Mouse (Mus musculus) left cerebral cortex, adult 11 months (tissue): Measurements from ENCODE around the gene Cluap1.

Experiments used
- DNase-seq: peaks from one replicate; pipeline ENCODE4 v3.0.0; 2022; ENCODE audit warnings: low spot score

Gene Cluap1

GRCm38 (mm10) chr16:3908537-3909111 is at the start of gene Cluap1, which contains the start of gene 1700037C18Rik:
Gene Cluap1, plus strand, starts transcription at chr16:3908801.
Gene 1700037C18Rik, minus strand, starts transcription at chr16:3908689.
- DNase-seq, result peak; percentile 92

- no peak for DNase-seq
Measured at GRCm38 (mm10) chr16:3859254-3859653, 49.3 kb upstream of the Cluap1 start.

- DNase-seq, result no peak
Measured at GRCm38 (mm10) chr16:3871815-3872214, 36.8 kb upstream of the Cluap1 start.

DNA sequence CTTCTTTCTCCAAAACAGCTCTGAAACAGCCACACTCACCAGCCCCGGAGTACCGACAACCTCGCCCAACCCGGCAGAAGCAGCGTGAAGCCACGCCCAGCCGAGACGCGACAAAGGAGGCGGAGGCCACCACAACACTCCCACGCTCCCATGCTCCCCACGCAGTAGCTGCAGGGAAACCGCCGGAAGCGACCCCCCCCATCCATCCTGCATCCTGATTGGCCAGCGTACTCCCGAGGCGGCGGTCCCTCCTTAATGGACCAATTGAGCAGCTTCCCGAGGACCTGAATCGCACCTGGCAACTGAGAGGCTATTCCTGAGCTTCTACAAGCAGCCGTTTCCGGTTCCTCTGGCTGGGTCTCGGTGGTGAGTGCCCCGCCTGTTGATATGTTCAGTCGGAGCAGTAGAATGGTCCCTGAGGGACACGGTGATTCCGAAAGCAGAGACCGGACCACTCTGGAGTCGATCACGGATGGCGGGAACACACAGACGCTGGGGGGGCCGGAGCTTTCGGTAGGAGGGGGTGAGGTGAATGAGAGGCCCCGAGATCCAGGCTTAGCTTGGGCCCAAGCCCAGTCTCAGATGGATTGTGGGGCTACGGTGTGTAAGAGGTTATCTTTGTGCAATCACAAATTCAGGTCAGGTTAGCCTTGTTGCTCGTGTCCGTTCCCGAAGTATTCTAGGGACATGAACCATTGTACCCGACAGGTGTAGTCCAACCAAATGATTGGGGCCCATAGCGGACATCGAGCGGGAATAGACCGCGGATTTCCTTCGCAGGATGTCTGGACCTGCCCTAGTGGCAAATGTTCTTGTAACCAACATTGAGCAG is 36.2 kb upstream of the Cluap1 start, which contains the start of gene Naa60:
Gene Naa60 (plus strand): TSS at position 160 of the 832 bp plus-strand sequence.
- DNase-seq, result peak; percentile 77

GRCm38 (mm10) chr16:3876346-3876745 is 32.3 kb upstream of the Cluap1 start:
- DNase-seq, result no peak

DNA sequence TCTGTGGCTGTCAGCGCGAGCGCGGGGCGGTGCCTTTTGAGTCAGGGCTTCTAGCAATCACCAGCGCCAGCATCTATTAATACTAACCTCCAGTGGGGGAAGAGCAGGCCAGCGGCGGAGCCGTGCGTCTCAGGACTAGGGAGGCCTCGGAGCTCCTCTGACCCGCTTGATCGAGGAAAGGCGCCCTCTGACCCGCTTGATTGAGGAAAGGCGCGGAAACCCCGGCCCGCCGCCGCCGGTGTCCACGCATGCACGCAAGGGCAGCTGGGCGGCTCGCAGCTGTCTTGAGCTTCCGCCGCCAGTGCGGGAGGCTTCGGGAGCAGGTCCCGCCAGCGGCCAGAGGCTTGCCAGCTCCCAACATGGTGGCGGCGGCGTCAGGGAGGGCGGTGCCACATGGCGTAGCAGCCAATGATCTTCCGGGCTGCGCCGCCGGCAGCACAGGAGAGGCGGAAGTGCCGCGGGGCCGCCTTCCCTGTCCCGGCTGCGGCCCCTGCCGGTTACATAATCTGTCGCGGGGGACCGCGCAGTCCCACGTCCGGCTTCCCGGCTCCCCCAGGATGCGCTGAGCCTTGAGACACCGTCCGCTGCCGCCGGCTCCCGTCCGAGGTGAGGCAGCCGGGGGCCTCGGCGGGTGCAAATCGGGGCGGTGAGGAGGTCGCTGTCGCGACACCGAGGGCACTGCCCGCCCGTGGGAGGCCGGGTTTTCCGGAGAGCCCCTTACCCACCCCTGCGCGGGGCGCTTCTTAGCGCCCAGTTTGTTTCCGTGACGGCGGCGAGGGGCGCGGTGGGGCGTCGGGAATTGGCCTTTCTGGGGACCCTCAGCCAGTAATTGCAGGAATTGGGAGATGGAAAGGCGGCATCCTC is 24.2 kb upstream of the Cluap1 start, which contains the start of the genes Zfp597 and Gm20695:
Gene Zfp597 (minus strand): TSS at position 361 of the 864 bp plus-strand sequence.
Gene Gm20695 (plus strand): TSS at position 448 of the 864 bp plus-strand sequence.
- peak; percentile 86 for DNase-seq

- no peak for DNase-seq
Measured at GRCm38 (mm10) chr16:3885065-3885670, 23.4 kb upstream of the Cluap1 start.

DNA sequence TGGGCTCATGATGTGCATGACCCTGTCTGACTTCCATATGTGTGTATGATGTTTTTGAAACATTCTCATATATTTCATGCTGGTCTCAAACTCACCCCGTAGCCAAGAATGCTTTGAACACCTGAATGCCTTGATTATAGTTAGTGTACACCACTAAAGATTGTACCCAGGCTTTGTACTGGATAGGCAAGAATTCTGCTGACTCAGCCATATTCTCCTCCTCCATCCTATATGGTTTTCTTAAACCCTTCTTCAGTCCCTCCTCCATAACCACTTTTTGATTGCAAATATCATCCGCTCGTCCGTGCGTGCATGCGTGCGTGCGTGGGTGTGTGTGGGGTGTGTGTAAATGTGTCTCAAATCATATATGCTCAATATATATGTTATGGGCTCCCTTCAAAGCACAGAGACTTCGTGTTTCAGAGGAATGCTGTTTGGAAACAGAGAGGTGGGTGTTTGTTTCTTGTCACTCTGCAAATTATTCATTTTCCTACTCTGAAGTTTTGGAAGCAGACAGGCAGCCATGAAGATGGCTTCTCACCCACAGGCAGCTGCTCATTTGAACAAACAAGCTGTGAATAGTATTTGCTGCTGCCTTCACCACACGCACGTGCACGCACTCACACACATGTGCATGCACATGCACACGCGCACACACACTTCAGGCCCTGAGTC is 16.8 kb upstream of the Cluap1 start:
- DNase-seq, result no peak

DNA sequence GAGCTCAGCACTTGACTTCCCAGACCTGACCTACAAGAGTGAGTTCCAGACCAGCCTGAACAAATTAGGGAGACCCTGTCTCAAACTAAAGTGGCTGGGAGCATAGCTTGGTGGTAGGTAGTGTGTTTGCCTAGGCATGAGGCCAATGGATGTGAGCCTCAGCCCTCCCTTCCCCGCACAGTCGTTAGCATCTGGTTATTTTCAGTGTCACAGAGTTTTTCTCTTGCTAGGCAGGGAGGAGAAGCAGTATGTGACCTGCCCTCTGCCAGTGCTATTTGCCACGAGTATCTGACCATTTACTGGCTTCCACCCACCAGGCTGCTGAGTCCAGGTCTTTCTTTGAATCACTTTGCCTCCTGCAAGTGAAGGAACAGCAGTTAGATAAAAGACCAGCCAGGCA is 14.9 kb upstream of the Cluap1 start:
- DNase-seq, result no peak

DNA sequence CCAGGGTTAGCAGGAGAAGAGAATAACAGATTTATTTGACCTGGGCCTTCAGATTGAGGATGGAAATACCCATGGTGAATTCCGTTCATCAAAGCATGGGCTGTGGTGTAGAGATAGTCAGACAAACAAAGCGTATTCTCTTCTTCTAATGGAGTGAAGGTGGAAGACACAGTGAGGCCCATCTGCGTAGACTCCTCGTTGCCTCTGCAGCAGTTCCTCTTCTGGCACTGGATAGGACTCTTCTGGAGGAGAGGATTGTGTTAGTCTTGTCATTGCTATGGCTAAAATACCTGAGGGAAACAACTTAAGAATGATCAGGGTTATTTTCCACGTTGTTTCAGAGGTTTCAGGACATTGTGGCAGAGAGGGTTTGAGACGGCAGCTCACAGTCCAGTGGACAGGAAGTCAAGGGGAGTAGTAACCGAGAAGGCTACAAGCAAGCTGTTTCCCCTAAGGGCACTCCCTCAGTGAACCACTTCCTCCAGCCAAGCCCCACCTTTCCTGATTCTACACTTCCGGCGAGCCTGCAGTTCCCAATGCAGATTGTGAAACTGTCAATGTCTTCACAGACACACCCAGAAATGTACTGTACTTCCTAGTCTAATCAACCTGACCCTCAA is 13.3 kb upstream of the Cluap1 start:
- no peak for DNase-seq

DNA sequence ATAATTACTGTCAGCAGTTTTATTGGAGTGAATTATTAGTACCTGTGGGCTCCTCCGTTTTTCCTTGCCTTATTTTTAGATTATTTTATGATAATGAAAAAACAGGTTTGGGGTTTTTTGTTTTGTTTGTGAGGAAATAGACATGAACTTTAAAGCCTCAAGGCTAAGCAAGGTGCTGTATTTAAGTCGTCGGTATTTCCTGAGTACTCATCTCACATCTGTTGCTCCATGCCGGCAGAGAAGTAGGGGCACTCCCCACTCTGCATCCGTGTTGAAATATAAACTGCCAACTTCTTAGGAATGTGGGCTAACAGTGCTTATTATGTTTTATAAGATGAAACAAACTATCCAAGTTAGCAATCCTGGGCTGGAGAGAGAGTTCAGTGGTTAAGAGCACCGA is 12.6 kb upstream of the Cluap1 start:
- DNase-seq, result no peak

- DNase-seq, result no peak
Measured at GRCm38 (mm10) chr16:3896553-3896952, 12.0 kb upstream of the Cluap1 start.

GRCm38 (mm10) chr16:3907471-3907870 is 1.1 kb upstream of the Cluap1 start:
- no peak for DNase-seq

- no peak for DNase-seq
Measured at GRCm38 (mm10) chr16:3909118-3909517, 517 bp downstream of the Cluap1 start.

GRCm38 (mm10) chr16:3920756-3921155 is 12.2 kb downstream of the Cluap1 start:
- no peak for DNase-seq

DNA sequence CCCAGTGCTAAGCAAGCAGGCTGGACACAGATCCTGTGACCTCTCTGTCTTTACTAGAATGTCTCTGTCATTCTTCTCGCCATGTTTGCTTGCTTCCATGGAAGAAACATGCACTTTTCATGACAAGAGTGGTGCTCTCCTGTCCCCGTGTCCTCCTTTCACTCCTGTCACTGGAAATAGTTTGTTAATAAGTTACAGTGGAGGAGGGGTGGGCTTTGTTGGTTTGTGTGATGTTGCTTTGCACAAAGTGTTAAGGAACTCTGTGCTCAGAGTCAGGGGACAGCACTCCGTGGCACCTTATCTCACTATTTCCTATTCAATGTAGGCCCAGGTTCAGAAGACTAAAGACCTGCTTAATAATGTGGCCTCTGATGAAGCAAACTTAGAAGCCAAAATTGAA is 14.9 kb downstream of the Cluap1 start:
- no peak for DNase-seq

DNA sequence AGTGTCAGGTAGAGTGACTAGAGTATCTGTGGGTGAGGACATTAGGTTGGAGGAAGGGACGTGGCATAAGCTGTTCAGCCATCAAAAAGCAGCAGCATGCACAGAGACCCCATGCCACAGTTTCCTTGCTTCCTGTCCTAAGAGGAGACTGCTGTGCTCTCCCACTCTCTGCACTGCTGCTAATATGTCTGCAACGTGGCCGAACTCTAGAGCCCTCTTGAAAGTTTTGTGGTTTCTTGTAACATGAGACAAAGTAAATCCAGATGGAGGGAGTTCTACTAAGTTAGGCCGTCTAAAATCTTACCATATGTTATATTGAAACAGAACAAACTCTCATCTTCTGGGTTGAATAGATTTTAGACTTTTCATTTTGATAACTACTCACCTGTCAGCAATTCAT is 15.4 kb downstream of the Cluap1 start:
- no peak for DNase-seq

- DNase-seq, result no peak
Measured at GRCm38 (mm10) chr16:3928582-3928981, 20.0 kb downstream of the Cluap1 start.

GRCm38 (mm10) chr16:3929151-3929550 is 20.6 kb downstream of the Cluap1 start:
- DNase-seq, result no peak

GRCm38 (mm10) chr16:3933536-3933935 is 24.9 kb downstream of the Cluap1 start:
- no peak for DNase-seq

DNA sequence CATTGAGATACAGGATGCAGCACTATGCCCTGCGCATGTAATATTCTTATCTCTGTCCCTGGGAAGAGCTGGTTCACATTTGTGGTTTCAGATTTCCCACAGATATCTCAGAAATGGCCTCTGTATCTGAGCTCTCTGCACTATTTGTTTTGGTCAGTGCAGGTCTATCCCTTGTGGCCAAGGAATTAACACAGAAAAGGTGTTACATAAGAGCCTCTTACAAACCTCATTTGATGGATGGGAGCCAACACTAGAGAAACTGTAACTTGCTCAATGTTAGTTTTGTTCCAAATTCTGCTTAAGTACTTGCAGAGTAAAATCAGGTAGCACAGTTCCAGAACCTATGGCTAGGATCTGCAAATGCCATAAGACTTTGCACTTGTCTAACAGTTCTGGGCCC is 25.5 kb downstream of the Cluap1 start:
- DNase-seq, result no peak
